Mouse (Mus musculus) thymus, adult 18-20 months (tissue): ENCODE data around the gene Lrp4.
"Not testable (repeated sequence)": the region's sequence is repeated elsewhere in the genome, so short reads cannot be mapped to it uniquely, and the experiment has no call there.

Source experiments
- DNase-seq, 2 experiments: peaks; one replicate each; pipeline ENCODE4 v3.0.0; 2022; ENCODE audit warnings: mixed read lengths in 2 of 2

Lrp4 gene

DNA sequence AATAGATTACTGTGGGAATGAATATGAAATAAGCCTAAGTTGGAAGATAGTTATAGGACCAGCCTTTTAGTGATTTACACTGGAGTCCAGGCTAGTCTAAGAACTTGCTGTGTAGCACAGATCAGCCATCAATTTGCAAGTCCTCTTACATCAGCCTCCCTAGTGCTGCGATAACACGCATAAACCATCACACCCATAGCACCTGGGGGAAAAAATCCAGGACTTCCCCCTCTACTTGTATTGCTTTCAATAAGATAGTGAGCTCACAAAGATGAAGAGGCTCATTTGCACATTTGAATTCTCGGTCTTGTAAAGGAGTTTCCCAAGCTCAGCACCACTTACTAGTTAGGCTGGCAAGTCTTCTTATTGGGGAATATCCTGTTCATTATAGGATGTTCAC, 2.9 kb upstream of the Lrp4 start:
- no peak for DNase-seq

DNA sequence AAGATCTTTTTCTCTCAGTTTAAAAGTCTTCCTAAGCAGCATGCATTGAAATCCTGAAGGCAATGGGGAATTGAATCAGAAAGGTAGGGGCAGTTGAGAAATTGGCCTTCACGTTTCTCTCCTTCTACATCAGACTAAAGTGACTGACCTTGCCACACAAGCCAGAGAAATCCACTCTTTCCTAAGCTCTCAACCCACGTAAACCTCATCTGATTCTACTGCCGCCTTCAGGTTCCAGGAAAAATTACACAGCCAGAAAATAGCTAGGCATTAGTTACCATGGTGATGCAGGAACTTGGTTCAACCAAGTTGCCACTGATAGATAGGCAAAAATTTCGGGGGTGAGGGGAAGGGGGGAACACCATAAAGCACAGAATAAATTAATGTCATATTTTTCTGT, 1.5 kb upstream of the Lrp4 start:
- no peak for DNase-seq

DNA sequence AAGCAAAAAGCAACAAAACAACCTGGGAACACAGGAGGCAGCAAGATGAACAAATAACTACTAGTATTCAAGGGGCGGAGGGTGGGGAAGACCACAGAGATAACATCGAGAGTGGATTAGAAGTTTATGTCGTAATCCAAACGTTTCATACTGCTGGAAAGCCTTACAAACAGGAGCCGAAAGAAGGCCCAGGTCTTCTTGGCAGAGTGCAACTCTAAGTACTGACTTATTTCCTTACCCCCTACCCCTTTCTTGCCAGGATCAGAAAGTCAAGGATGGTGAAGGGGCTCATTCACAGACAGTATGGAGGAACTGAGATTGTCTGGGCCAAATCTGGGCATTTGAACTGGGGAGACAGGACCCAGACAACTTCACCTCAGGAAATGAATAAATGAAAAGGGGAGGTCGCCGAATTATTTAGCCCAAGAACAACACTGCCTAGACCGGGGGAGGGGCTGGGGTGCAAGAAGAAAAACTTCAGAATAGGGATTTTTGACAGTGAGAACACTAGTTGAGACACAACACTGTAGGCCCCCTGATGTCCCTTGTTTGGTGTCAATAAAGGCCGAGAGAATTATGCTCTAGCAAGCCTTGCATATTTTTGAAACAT, 715 bp upstream of the Lrp4 start:
- DNase-seq = no peak

DNA sequence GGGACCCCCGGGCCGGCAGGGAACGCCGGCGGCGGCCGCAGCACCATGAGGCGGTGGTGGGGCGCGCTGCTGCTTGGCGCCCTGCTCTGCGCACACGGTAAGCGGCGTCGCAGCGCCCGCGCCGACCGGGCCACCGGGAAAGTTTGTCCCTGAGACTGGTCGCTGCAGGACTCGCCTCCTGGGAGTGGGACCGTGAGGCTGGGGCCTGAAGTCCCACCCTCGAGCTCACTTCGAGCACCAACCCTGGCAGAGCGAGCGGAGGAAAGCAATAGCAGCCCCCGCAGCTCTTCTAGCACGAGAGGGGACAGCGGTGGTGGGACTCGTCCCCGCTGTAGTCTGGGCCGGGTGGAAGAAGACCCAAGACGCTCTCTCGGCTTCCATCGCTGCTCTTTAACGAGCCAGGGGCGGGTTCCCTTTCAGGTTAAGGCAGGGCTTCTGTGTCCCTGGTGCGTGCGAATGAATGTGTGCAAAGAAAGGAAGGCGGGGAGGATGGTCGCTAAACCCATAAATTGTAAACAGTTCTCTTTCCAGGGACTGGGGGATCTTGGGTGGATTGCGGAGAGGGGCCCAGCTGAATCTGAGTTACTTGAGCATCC, 443 bp downstream of the Lrp4 start:
- no peak for DNase-seq

DNA sequence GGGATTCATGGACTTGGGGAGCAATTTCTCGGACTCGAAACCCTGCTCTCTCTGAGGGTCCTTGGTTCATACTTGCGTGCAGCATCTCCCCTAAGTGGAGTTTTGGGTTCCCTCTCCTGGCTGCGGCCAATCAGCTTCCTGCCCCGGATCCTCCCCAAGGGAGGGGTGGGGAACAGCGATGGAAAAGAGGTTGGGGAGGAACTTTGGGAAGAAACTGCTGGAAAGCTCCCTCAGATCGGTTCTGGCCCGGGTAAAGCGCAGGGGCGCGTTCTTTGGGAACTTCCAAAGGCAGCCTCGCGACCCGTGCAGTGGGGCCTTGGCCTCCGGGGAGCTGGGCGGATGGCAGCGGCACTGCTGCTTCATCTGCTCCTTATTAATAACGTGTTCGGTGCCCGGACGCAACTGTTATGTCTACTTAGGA, 951 bp downstream of the Lrp4 start:
- DNase-seq = no peak

DNA sequence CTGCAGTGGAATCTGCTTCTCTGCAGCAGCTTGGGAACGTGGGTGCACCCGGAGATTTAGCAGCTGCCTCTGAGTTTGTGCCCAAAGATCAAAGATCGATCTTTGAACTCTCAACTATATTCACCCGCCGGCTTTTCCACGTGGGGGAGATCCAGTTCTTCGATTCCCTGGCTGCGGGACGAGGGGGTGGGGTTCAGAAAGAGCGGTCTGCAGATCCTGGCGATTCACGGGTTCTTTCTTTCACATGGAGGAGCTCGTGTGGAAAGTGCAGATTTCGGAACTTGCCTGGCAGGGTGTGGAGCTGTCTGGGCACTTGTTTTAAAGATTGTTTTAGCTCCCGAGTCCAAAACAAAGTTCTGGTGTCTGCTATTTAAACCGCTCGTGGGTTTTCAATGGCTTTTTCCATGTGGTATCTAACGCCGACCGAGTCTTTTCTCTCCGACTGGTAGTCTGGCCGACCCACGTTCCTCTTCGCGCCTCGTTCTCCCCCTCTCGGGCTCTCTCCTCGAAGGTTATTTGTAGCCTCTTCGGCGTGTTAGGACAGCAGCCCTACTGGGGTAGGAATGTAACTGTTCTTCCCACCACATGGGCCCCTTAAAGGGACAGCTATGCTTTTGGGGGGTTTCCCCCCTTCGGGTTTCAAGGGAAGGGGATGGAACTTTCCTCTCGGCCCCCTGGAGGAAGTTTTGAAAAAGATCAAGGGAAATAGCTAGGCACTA, 1.5 kb downstream of the Lrp4 start:
- no peak for DNase-seq

DNA sequence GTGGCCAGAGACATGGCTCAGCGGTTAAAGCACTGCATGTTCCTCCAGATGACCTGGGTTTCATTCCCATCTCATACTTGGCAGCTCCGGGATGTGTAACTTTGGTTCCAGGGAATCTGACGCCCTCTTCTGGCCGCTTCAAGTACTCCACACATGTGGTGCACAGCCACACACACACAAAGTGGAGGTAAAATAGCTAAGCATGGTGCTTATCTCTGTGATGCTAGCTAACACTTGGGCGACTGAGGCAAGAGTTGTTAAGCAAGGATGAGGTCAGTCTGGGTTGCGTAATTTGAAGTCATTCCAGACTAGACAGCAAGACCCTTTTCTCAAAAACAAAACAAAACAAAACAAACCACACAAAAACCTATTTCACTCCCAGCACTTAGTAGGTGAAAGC, 2.8 kb downstream of the Lrp4 start:
- DNase-seq = no peak

DNA sequence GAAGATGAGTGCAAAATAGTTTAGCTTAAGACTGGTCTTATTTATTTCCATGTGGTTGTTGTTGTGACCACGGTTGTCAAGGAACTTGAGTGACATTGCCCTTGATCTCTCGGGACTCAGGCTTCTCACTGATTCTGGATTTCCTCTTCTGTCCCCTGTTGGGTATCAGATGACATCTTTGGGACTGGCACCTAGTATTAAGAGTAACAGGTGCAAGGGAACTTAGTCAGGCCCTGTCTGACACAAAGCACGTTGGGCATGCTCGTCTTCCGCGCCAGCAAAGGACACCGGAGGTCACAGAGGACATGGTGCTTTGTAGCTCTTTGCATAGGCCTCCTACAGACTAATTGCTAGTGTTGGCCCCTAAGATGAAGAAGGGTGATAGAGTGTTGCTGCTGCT, 3.5 kb downstream of the Lrp4 start:
- no peak for DNase-seq

DNA sequence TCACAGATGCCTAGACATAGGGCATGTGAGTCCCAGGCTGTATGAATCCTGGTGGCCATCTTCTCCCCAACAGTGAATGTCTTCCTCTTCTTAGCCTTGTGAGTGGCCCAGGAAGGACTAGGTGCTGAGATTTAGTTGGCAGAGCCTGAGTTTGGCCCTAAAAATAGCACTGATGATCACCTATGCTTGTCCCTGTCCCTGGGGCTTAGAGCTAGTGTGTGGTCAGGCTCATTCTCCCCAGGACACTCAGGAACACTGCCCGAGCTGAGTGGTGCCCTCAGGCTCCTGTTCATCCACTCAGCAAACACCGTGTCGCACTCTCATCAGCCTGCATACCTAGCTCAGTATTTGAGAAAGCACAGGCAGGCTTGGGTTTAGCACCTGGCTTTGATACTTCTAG, 4.0 kb downstream of the Lrp4 start:
- DNase-seq = no peak

DNA sequence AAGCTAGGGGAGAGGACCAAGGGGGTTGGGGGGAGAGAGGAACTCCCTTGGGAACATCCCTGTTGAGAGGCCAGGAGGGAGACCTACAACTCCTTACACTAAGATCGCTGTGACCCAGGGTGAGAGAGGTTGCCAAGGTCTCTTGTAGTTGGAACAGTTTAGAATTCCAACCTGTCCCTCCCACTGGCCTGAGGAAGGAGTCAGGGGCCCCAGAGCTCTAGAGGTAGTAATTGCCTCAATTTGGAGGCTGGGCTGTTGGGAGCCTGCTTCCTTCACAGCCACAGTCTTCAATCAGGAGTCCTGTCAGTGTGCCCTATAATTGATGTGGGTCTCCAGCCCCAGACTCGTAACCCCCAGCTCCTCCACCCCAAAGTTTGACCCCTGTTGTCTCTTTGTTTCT, 4.9 kb downstream of the Lrp4 start:
- no peak for DNase-seq

DNA sequence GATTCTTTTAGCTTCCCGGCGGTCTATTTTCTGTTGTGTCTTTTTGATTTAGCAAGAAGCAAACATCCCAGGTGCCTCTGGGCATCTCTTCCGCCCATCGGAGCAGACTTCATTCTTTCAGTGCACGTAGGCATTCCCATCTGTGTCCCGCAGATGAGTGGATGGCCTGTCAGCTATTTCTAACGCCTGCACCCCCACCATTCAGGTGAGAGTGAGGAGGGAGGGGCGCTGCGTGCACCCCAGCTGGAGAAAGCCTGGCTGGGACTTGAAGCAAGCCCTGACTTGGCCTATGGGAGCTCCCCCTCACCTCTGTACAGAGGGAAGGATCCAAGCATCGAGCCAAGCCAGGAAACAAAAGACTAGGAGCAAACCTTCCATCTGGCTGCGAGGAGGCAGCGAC, 5.4 kb downstream of the Lrp4 start:
- no peak for DNase-seq

DNA sequence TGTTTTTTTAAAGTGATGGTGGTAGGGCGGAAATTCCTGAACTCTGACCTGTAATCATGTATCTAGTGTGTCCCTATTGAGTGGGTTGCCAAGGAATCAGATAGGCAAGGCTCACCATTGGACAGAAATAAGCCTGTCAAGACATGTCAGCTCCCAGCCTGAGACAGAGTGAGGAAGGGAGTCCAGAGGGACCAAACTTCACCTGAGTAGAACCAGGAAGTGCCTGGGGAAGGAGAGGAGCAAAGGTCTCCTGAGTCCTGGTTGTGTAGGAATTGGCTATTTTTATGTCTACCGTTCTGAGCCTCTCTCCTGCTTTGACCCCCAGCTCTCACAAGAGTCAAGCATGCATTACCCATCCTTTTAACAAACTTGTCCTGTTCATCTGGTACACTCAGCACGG, 8.6 kb downstream of the Lrp4 start:
- no peak for DNase-seq

DNA sequence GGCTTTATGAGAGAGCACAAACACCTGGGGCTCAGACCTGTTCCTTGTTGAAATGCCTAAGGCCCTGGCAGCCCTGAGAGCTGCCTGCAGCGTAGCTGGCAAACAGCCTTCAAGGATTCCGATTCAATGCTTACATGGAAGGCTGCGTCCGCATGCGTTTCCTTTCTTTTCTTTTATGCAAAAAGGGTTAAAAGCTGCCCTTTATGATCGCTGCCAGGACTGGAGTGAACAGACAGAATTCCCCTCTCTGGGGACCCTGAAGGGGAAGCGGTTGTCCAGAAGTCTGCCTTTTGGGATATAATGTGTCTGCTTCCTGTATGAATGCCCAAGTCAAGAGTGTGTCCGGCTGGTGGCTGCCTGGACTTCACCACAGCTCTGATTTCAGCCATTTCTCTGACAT, 10.3 kb downstream of the Lrp4 start:
- DNase-seq = no peak

DNA sequence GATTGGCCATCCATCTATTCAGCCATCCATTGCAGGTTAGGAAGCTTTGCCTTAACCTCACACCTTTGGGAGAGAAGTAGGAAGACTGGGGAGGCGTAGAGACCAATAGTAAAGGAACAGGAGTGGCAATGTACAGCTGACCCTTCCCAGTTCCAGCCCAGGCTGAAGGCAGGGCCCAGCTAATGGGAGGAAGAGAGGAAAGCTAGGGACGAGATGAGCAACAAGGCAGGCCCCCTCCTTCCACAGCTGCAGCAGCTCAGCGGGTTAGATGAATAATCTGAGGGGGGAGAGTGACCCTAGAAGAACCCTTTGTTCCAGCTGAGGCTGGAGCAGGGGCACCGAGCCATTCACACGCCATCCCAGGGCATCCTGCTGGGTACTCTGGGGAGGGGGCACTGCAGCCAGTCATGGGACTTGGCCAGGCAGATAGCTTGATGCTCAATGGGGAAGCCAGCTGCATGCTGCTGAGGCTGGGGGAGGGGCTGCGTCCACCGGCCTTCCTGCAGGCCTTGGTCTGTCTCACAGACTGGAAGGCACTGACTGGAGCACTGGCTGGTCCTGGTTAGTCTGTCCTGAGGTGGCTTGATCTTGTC, 12.8 kb downstream of the Lrp4 start:
- no peak for DNase-seq

DNA sequence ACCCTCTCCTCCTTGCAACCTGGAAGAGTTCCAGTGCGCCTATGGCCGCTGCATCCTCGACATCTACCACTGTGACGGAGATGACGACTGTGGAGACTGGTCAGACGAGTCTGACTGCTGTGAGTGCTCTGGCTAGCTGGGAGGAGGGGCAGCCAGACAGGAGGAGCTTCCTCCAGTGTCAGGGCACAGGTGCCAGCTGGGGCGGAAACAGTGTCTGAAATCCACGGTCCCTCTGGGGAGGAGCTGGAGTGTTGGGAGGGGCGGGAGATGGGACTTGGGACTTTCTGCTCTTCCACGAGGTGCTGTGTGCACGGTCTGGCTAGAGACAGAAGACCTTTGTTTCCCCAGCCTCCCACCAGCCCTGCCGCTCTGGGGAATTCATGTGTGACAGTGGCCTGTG, 17.0 kb downstream of the Lrp4 start:
- no peak for DNase-seq

DNA sequence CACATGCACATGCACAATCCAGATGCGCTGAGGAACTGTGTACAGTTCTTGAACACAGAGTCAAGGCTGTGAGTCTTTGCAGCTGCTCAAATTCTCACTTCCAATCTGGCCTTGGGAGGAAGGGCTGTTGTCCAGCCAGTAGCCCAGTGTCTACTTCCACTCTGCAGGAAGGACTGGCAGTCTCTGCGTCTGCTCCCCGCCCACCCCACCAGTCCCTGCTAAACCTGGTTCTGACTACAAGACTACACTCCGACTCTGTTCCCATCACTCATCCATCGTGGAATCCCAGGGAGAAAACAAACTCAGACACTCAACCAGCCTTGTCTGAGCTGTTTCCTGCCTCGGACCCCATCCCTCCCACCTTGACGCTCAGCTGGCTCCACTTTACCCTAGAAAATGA, 18.5 kb downstream of the Lrp4 start:
- no peak for DNase-seq

DNA sequence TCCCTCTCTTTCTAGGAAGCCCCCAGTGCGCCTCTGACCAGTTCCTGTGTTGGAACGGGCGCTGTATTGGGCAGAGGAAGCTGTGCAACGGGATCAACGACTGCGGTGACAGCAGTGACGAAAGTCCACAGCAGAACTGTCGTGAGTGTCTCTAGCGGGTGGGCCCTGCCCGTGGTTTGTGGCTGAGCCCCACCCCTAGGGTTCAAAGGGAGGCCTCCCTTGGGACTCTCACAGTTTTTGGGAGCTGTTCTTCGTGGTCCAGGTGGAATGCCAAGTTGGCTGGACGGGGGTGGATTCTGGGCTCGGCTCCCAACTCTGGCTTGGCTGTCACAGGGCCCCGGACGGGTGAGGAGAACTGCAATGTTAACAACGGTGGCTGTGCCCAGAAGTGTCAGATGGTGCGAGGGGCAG, 18.9 kb downstream of the Lrp4 start:
- no peak for DNase-seq

DNA sequence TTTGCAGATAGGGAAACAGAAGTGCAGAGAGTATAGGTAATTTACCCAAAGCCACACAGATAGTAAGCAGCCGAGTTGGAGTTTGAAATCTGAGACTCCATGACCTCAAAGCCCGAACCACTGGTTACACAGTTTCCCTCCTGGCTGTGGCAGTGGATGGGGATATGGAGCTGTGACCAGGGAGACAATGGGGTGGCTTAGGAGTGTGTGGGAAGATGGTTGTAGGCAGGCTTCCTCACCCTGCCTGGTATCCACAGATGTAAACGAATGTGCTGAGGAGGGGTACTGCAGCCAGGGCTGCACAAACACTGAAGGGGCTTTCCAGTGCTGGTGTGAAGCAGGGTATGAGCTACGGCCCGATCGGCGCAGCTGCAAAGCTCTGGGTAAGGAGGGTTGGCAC, 19.5 kb downstream of the Lrp4 start:
- DNase-seq = no peak

DNA sequence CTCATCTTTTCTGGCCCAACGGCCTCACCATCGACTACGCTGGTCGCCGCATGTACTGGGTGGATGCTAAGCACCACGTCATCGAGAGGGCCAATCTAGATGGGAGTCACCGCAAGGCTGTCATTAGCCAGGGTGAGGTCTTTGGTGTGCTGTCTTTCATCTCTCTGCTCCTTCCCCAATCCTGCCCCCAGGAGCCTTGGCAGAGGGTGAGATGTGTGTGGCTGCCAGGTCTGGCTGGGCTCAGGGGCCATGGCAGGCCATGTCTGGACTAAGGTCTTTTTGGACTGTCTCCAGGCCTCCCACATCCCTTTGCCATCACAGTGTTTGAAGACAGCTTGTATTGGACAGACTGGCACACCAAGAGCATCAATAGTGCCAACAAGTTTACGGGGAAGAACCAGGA, 23.1 kb downstream of the Lrp4 start:
- DNase-seq = no peak

DNA sequence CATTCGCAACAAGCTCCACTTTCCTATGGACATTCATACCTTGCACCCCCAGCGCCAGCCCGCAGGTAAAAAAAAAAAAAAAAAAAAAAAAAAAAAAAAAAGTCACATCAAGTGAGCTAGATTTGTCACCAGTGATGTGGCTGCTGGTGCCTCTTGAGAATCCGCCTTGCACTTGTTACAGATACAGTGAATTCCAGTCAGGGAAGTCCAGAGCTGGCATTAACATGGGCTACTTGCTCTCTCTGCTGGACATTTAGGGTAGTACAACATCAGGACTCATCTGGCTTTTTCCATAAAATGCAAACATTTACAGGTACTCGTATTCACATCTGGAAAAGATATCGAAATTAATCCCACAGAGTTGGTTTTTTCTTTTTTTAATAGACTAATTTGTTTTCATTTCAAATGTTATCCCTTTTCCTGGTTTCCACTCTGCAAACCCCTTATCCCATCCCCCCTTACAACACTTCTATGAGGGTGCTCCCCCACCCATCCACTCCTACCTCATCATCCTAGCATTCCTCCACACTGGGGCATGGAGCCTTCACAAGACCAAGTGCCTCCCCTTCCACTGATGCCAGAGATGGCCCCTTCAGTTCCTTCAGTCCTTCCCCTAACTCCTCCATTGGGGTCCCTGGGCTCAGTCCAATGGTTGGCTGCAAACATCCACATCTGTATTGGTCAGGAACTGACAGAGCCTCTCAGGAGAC, 23.6 kb downstream of the Lrp4 start:
- DNase-seq = no peak

DNA sequence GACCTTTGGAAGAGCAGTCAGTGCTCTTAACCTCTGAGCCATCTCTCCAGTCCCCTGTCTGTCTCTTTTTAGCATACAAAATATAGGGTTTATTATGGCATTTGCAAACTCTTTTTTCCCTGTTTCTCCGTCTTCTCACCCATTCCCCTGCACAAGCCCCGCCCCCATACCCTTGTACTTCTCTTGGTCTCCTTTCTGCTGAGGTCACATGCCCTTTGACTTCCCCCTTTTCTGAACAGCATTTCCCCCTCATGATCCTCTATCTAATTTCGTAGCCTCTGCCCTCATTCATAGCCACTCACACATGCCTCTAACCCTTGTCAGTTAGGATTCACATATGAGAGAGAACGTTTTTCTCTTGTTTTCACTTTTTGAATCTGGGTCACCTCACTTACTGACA, 27.4 kb downstream of the Lrp4 start:
- DNase-seq = no peak

DNA sequence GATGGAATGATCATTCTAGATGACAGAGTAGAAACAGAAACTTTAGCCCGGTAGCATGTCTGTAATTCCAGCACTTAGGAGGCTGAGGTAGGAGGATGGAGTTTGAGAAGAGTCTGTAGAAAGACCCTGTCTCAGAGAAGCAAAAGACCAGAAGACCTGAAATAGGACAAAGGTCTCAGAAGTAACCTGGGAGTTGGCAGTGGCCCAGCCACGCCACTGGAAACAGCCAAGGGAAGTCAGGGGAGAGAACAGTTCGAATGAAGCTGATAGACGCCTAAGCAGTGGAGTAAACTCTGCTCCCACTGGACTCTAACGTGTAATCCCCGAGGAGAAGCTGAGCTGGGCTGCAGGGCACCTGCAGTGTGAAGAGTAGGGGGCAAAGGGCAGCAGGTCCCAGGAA, 27.9 kb downstream of the Lrp4 start:
- no peak for DNase-seq

DNA sequence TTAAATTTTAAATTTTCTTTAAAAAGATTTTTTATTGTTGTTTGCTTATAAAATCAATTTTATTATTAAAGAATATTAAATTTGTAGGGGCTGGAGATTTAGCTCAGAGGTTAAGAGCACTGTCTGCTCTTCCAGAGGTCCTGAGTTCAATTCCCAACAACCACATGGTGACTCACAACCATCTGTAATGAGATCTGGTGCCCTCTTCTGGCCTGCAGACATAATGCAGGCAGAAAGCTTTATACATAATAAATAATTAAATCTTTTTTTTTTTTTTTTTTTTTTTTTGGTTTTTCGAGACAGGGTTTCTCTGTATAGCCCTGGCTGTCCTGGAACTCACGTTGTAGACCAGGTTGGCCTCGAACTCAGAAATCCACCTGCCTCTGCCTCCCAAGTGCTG, 30.0 kb downstream of the Lrp4 start:
- DNase-seq = not testable (repeated sequence)
